Mouse (Mus musculus): ENCODE measurements at regions not wholly inside any gene's neighbourhood (a gene's known extent, or its start where the extent isn't known, plus 50 kb on each side); places are given as distances from the start of the nearest gene placed in this dataset.

DNA sequence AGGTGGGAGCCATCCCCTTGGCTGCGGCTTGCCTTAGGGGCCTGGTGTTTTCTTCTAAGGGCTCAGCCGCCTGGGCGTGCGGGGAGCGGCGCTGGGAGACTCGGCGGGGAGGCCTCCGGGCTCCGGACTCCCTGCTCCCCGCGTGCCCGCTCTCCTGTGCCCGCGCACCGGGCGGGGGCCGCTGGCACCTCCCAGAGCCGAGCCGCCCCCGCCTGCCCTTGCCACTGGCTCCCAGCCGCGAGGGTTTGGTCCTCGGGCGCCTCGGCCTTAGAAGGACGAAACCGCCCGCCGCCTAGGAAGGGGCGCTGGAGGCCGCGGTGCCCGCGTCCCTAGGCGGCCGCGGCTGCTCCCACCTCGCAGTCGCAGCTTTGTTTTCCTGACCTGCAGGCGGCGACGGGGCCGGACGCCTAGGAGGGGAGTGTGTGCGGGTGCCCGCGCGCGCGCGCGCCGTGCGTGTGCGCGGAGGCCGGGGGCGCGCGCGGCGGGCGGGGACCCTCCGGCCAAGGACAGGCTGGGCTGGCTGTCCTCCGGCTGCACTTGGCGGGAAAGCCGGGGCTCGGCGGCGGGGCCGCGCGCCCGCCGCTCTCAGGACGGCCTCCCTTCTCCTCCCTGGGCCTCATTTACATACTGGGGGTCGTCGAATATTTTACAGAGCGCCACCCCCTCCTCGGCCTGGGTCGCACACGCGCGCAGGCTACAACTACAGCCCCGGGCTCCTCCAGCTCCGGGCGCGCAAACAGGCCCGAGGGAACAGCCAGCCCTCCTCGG is 227.1 kb downstream of the Mef2c start:
- DNase-seq (ENCODE audit: low read depth, low spot score) = no peak

DNA sequence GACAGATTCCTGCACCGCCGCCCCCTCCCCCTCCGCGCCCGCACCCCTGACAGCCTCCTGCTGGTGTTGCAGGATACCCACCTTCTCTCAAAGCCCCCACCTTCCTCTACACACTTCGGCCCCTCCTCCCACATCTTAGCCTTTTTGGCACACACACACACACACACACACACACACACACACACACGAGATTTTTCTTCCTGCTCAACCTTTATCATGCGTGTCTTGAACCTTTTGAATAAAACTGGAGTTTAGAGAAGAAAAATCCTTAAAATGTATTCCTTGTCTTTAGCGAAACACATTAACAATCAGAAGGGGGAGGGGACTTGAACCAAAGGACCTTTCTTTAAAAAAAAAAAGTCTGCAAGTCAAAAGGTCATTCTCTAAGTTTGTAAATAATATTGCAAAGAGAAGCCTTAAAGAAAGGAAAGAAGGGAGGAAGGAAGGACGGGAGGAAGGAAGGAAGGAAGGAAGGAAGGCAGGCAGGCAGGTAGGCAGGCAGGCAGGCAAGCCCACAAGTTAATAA is 227.7 kb downstream of the Mef2c start:
- no peak for DNase-seq (ENCODE audit: low read depth, low spot score)

- DNase-seq (ENCODE audit: low read depth, low spot score) = no peak
Observed at GRCm38 (mm10) chr13:83732283-83733121, 228.7 kb downstream of the Mef2c start.

DNA sequence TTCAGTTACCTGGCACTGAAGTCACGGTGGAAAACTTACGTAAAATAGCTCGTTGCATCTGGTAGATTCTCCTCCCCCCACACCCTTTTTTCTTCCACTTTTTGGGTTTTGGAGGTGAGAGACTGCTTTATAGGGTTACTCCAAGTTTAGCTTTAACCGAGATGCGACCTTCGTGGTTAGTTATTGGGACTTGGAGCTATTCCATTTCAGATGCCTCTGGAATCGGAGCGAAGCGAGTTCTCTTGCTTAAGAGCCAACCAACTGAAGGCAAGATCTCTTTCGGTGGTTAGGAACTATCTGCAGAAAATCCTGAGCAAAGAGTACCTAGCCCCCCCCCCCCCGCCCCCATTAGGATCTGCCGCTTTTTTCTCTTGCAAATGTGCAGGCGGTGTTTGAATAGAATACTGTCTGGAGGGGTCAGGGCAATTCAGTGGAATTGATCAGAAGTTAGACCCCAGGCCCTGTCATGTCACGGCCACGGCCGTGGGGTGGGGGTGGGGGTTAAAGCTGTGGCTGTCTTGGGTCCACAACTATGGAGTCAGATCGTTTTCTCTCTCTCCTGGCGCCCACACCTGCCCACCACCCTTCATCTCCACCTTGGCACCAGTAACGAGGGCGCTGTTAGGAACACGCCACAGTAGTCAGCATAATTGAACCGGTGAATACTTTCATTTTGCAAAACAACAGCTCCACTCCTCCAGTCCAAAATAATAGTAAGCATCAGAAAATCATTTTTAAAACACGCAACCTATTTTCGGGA is 229.6 kb downstream of the Mef2c start:
- DNase-seq (ENCODE audit: low read depth, low spot score) = no peak

GRCm38 (mm10) chr13:83733991-83734610 is 230.3 kb downstream of the Mef2c start:
- no peak for DNase-seq (ENCODE audit: low read depth, low spot score)

DNA sequence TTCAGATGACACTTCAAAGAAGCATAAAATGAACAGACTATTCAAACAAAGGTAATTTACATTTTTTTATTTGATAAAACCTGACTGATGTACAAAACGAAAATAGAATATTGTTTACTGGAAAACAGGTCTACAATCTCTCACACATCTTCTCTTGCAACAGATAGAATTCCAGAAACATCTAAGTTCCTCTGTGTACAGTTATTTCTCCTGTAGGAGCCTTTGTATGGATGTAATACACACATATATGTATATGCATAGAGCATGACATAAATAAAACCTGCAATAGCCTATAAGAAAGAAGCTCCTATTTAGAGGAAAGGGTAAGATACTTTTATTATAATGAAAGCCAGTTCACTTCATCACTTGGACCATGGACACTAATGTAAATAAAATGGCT is 230.8 kb downstream of the Mef2c start:
- DNase-seq (ENCODE audit: low read depth, low spot score) = no peak

- DNase-seq (ENCODE audit: low read depth, low spot score) = no peak
Observed at GRCm38 (mm10) chr13:83735101-83735500, 231.3 kb downstream of the Mef2c start.

- no peak for DNase-seq (ENCODE audit: low read depth, low spot score)
Observed at GRCm38 (mm10) chr13:83735631-83736475, 232.0 kb downstream of the Mef2c start.

DNA sequence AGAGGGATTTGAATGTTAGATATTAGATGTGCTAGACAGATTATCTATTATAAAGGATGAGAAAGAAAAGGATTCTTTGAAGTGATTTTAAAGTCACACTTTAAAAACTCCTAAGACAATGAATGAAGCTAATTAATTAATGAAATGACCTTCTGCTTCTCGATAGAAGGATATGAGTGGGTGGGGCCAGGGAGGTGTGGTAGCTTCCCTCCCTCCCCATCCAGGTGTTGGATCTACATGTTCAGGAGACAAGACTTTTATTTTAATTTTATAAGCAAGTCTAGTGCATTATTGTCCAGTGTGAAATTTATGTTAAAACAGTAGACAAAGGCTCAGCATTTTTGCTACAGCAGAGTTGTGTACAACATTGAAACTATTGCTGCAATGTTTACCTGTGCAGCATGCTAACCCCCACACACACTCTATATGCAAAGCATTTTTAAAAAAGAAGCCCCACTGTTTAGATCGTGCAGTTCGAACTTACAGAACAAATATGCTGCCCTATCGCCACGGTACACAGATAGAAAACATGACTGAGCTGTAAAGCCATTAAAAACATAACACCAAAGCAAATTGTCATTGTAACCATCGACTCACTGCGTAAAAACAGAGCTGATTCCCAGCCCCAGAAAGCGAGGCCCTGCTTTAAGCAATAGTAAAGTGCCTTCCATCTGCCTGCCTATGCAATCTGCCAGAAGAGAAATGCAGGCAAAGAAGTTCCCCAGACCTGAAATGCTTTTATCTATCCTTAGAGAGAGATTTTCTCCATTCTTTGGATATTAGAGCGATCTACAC is 233.4 kb downstream of the Mef2c start:
- DNase-seq (ENCODE audit: low read depth, low spot score) = no peak

GRCm38 (mm10) chr13:83737826-83738527 is 234.1 kb downstream of the Mef2c start:
- DNase-seq (ENCODE audit: low read depth, low spot score) = no peak

GRCm38 (mm10) chr13:83738528-83738981 is 234.7 kb downstream of the Mef2c start:
- no peak for DNase-seq (ENCODE audit: low read depth, low spot score)

DNA sequence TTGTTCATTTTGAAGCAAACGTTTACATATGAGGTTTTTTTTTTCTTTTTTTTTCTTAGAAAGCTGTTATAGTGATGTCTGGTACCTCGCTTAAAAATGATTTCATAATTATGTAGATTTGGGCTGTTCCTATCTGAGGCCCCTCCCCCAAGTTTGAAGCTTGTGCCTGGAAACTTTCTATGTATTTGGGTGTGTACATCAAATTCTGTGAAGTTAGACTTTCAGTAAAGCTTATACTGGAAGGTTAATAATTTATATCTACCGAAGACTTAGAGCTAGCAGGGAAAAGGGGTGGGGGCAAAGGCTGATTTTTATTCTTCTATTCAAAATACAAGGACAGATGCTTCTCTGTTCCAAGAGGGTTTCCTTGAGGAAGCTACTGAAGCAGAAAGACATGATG is 235.3 kb downstream of the Mef2c start:
- no peak for DNase-seq (ENCODE audit: low read depth, low spot score)

DNA sequence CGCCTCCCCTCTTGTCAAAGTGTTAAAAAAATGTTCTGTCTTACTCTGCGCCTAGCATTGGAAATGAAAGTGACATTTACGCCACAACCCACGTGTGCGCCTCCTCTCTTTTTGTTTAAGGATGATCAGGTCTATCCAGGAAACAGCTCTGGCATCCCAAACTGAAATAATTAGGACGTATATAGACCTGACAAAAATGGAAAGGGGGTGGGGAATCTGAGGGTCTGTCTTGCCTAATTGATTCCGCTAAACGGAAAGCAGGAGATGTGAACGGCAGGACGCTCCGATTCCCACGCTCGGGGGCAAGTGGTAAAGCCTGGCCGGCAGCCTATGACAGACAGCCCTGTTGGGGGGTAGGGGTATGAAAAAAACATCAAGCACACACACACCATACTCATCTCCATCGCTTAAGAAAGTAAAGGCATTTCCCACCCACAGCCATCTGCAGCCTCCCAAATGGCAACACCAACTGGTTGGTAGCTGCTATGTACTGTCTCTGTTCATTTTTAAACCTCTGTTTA is 235.8 kb downstream of the Mef2c start:
- DNase-seq (ENCODE audit: low read depth, low spot score) = no peak

- no peak for DNase-seq (ENCODE audit: low read depth, low spot score)
Observed at GRCm38 (mm10) chr13:83740101-83740500, 236.3 kb downstream of the Mef2c start.

- no peak for DNase-seq (ENCODE audit: low read depth, low spot score)
Observed at GRCm38 (mm10) chr13:83740771-83741170, 236.9 kb downstream of the Mef2c start.

GRCm38 (mm10) chr13:83741591-83742021 is 237.8 kb downstream of the Mef2c start:
- no peak for DNase-seq (ENCODE audit: low read depth, low spot score)

DNA sequence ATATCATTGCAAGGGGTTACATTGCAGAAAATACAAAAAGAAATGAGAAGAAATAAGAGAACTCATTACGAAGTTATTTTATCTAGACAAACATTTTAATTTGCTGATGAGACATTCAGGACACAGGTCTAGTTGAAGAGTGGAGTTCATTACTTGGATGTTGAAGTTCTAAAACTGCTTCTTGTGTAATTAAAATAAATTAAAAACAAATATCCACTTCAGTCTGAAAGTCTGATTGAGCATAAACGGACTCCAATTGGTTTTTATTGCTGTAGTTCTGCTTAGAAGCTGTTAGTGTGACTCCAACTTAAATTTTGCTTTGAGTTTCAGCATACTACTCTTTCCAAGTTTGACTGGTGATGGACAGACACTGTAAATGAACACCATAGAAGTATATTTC is 238.3 kb downstream of the Mef2c start:
- DNase-seq (ENCODE audit: low read depth, low spot score) = no peak

GRCm38 (mm10) chr13:83742546-83742945 is 238.7 kb downstream of the Mef2c start:
- no peak for DNase-seq (ENCODE audit: low read depth, low spot score)

- no peak for DNase-seq (ENCODE audit: low read depth, low spot score)
Observed at GRCm38 (mm10) chr13:83743381-83743780, 239.5 kb downstream of the Mef2c start.
